In the genomic region with DNA sequence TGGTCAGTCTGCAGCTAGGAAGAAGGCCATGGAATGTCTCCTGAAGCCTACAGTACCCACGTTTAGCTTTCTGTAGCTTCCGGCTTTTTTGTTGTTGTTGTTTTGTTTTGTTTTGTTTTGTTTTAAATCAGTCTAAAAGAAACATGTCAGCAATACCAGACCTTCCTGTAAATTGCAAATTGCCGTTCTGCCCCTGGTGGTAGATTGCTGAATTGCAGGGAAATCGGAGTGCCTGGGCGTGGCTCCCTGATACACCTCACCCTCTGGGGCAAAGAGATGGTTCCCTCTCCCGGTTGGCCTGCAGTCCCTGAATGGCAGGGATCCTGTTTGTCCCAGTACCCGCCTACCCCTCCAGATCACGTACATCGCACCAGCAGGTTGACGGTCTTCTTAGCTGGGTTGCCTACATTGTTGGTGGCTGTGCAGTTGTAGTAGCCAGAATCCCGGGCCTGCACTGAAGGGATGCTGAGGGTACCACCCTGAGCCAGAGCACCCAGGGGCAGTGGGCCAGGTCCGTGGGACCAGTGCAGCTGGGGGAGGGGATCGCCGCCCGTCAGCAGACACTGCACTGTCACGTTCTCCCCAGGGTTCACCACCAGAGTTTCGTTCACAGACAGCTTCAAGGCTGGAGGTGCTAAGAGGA, we compare ENCODE assay signal across 8 mouse cellular contexts.
DNase-seq lines count a peak whose midpoint lies in the region; ATAC-seq and TF ChIP-seq lines count a peak whose summit lies in the region.

No protein-coding gene starts in this region.

- H3K27ac ChIP-seq in cerebellum, adult 2 months (ENCODE audit: insufficient read depth, low read length): no peak overlapping the region
- H3K27ac ChIP-seq in gastrocnemius, adult 2 months: no peak overlapping the region
- no peak overlapping the region for H3K27ac ChIP-seq in liver, embryonic 14.5 days
- no peak overlapping the region for H3K27ac ChIP-seq in thymus, adult 2 months (ENCODE audit: control insufficient read depth, insufficient read depth, low read length)

- H3K4me3 ChIP-seq in cerebellum, adult 2 months (replicated peaks; ENCODE audit: insufficient read depth, low read depth, low read length): no peak overlapping the region
- H3K4me3 ChIP-seq in gastrocnemius, adult 2 months: no peak overlapping the region
- no peak overlapping the region for H3K4me3 ChIP-seq in liver, embryonic 14.5 days (ENCODE audit: insufficient read depth in 1 of 2, low read depth in 2 of 2, low read length in 2 of 2)
- no peak overlapping the region for H3K4me3 ChIP-seq in thymus, adult 2 months (ENCODE audit: control insufficient read depth, insufficient read depth, low read length)

- H3K36me3 ChIP-seq in liver, embryonic 14.5 days (replicated peaks; ENCODE audit: control insufficient read depth, insufficient read depth, low read depth): no peaks in the 10 kb centered on the region
- no peaks in the 10 kb centered on the region for H3K36me3 ChIP-seq in thymus, adult 2 months (ENCODE audit: control insufficient read depth, insufficient read depth, low read length)

- H3K27me3 ChIP-seq in cerebellum, adult 2 months (ENCODE audit: control insufficient read depth, insufficient read depth, low read length): no peaks in the 10 kb centered on the region
- no peaks in the 10 kb centered on the region for H3K27me3 ChIP-seq in liver, embryonic 14.5 days (ENCODE audit: control insufficient read depth, insufficient read depth, low read length)
- H3K27me3 ChIP-seq in thymus, adult 2 months (ENCODE audit: control insufficient read depth, insufficient read depth, low read length): no peaks in the 10 kb centered on the region

- no peak for TF ChIP-seq EP300 in liver, embryonic 14.5 days (IDR thresholded peaks at IDR 0.05; ENCODE audit: low read depth)

- no peaks in the 10 kb centered on the region for H3K9me3 ChIP-seq in liver, embryonic 14.5 days (ENCODE audit: control insufficient read depth, low read length)

- H3K9ac ChIP-seq in liver, embryonic 14.5 days (replicated peaks): no peak overlapping the region

- intact Hi-C loops in gastrocnemius, adult 2 months (cut with DNase I): loop anchor here (5.0 kb wide), 1 partner anchor 52 kb away; no protein-coding TSS in a partner anchor

- ATAC-seq in liver, embryonic 14.5 days (ENCODE audit: insufficient read depth): peak; percentile 59
- ATAC-seq in neutrophil, adult 5-6 weeks (ENCODE audit: extremely low read depth, insufficient number of reproducible peaks, low FRiP score, poor library complexity, severe bottlenecking): peak; percentile 53; the same call in 1 of the 2 replicates

- TF ChIP-seq POLR2A in cerebellum, adult 2 months (IDR thresholded peaks at IDR 0.05; ENCODE audit: borderline replicate concordance, insufficient read depth, low read length): no peak
- no peak for TF ChIP-seq POLR2A in thymus, adult 2 months (IDR thresholded peaks at IDR 0.05; ENCODE audit: control insufficient read depth, extremely low read depth, insufficient read depth, low read length, poor library complexity)

- DNase-seq in urinary bladder, adult 18-20 months (ENCODE audit: low spot score in 2 of 2): peak; percentile 29 to 77
- no peak for DNase-seq in urinary bladder, postnatal 10 days (ENCODE audit: low spot score)
- DNase-seq in cerebellum, adult 2 months: peak; percentile 62 to 86
- peak; percentile 74 for DNase-seq in gastrocnemius, adult 2 months
- DNase-seq in kidney, postnatal 10 days: peak; percentile 79
- peak; percentile 63 to 69 (median 64) for DNase-seq in liver, embryonic 14.5 days (ENCODE audit: low read depth in 3 of 3, low spot score in 3 of 3)
- peak; percentile 75 for DNase-seq in thymus, adult 2 months

- TF ChIP-seq CTCF in cerebellum, adult 2 months (IDR thresholded peaks at IDR 0.05; ENCODE audit: borderline replicate concordance, insufficient read depth, low read depth, low read length): peak; percentile 86
- peak; percentile 79 for TF ChIP-seq CTCF in gastrocnemius, adult 2 months (IDR thresholded peaks at IDR 0.05)
- peak; percentile 97 for TF ChIP-seq CTCF in liver, embryonic 14.5 days (IDR thresholded peaks at IDR 0.05; ENCODE audit: low read depth)
- peak; percentile 71; the same call in 1 of the 2 replicates for TF ChIP-seq CTCF in thymus, adult 2 months (IDR thresholded peaks at IDR 0.05; ENCODE audit: borderline replicate concordance, control insufficient read depth, extremely low read depth, insufficient read depth, low read length, poor library complexity)

- H3K4me1 ChIP-seq in cerebellum, adult 2 months (ENCODE audit: control insufficient read depth, insufficient read depth, low read length): no peaks in the 10 kb centered on the region
- peaks cover 15 to 21% of the 10 kb centered on the region in 2 experiments for H3K4me1 ChIP-seq in liver, embryonic 14.5 days (replicated peaks; ENCODE audit: control insufficient read depth in 2 of 2, insufficient read depth in 2 of 2, low read length in 1 of 2)
- no peaks in the 10 kb centered on the region for H3K4me1 ChIP-seq in thymus, adult 2 months (replicated peaks; ENCODE audit: control insufficient read depth, insufficient read depth, low read length)

- WGBS in cerebellum, adult 2 months: 43% methylated on average over 17 of the region's 17 CpGs
- 33% methylated on average over 17 of the region's 17 CpGs for WGBS in liver, embryonic 14.5 days (ENCODE audit: insufficient replicate concordance)
- WGBS in thymus, adult 2 months: 67% methylated on average over 17 of the region's 17 CpGs

- no peak overlapping the region for H3K4me2 ChIP-seq in liver, embryonic 14.5 days (ENCODE audit: low read depth)
